Mouse (Mus musculus): ENCODE measurements at regions not wholly inside any gene's neighbourhood (a gene's known extent, or its start where the extent isn't known, plus 50 kb on each side); places are given as distances from the start of the nearest gene placed in this dataset.

- DNase-seq (ENCODE audit: low read depth, low spot score): peak; percentile 7
These were observed 2851.6 kb upstream of the Gm6569 start for GRCm38 (mm10) chr15:70982719-70983118.

GRCm38 (mm10) chr15:70987973-70988570 is 2846.3 kb upstream of the Gm6569 start:
- no peak for DNase-seq (ENCODE audit: low read depth, low spot score)

DNA sequence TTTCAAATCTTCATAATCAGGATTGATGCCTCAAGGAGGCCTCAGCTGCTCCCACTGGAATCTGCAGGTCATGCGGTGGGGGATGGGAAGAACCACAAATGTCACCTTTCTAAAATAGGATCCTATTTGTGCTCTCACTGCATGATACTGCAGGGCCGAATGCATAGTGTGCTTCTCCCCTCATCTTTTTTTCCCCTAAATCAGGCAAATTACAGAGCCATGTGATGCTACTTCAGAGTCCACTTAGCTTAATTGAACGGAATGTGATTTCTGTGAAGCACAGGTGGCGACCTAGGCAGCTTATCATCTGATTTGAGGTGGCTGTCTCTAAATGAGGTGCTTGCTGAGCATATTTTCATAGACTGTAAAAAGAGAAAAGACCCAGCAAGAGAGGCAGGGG is 2841.0 kb upstream of the Gm6569 start:
- DNase-seq (ENCODE audit: low read depth, low spot score): no peak

DNA sequence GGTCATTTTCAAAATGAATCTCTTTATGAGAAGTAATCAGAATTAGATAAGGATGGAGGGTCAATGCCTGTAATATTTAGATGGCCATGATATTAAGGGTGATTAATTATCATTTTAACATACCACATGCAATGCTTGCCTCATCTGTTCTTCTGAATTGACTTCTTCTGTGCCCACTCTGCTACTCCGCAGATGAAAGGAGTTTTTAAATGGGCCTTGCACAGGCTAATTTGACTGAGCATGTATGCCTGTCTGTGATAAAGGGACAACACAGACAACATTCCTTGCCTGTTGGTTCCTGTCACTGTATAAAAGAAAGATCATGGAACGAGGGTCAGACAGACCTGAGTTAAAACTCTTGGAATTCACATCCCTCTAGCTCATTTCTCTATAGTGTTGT is 2824.0 kb upstream of the Gm6569 start:
- DNase-seq (ENCODE audit: low read depth, low spot score): no peak

DNA sequence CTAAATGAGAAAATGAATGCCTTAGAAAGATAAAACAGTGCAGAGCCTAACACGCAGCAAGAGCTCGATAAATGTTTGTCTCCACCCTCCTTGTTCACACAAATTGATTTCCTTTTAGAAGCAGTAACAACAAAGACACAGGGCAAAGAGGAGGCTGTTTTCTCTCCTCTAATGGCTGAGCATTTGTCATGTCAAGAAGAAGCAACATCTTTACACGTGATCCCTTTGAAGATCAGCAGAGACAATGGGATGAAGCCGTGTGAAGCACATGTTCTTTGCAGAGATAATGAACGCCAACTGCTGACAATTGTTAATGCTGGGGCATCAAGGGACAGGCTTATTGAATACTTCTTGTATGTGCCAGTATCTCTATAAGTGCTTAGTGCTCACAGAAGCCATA is 2823.6 kb upstream of the Gm6569 start:
- peak; percentile 26 for DNase-seq (ENCODE audit: low read depth, low spot score)

GRCm38 (mm10) chr15:71054251-71054852 is 2780.0 kb upstream of the Gm6569 start:
- peak; percentile 21 for DNase-seq (ENCODE audit: low read depth, low spot score)

DNA sequence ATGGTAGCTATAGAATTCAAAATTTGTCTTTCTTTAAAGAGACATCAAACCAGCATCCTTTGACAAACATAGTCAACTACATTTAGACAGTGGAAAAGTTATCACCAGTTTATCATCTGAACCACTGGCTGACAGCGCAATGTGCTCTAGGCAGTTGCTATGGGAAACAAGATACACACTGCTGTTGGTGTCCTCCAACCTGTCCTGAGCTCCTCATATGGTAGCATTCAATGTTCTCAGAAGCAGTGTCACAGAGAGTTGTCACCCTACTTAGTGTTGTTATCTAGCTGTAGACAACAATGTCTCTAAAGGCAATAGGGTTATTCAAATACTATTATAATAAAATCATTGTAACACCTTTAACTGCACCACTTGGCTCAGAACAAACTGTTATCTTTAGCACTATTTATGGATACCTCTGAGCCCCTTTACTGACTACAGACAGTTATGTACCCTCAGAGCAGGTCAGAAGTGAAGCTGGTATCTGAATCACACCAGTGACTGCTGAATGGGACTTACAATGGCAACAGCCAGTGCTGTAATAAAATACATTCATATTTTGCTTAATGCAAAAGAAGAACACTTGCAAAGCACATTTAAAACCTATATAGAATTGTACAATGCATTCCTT is 2747.9 kb upstream of the Gm6569 start:
- DNase-seq (ENCODE audit: low read depth, low spot score): no peak

DNA sequence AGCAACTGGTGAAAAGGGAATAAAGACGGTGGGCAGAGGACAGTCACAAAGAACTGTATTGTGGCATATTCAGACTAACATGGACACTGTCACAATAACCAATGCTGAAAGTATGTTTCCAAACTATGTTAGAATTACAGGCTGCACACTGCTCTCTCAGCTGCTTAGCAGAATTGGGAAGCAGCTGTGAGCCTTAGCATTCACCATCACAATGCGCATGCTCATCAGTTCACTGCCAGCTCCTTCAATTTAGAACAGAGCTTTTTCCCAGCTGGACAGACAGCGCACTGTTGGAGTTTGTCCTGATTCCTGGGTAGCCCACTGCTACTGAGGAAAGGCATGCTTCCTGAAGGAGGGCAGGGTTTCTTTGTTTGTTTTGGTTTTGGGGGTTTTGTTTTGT is 2735.2 kb upstream of the Gm6569 start:
- DNase-seq (ENCODE audit: low read depth, low spot score): peak; percentile 18

GRCm38 (mm10) chr15:71129802-71130201 is 2704.6 kb upstream of the Gm6569 start:
- no peak for DNase-seq (ENCODE audit: low read depth, low spot score)

- no peak for DNase-seq (ENCODE audit: low read depth, low spot score)
These were observed 2676.7 kb upstream of the Gm6569 start for GRCm38 (mm10) chr15:71157680-71158079.

- no peak for DNase-seq (ENCODE audit: low read depth, low spot score)
These were observed 2672.3 kb upstream of the Gm6569 start for GRCm38 (mm10) chr15:71162097-71162496.

DNA sequence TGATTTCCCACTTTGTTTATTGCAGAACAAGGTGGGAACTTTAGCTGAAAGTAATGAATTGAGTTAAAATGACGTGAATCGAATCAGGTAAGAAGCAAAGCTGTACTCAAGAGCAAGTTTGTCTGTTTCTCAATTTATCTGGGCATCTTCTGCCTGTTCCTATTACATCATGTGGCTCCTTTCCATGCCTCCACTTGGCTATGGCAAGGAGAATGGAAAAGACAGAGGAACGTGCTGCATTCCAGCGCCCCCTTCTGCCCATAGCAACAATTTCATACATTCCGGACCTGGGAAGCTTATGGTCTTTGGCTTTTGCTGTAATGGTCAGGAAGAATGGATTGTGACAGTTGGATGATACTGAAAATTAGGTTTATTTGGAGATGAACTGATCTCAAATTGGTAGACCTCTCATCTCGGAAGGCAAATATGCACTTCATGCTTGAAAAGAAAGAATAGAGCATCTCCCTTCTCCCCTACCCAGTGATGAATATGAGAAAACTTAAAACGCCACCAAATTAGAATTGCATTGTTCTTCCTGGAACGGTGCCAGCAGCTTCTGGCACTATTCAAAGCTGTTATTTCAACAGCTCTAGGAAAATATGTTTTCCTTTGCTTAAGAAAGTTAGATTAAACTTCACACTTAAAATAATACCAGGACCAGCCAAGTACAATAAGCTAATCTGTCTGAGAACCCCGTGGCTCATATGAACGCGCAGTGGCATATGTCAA is 2639.2 kb upstream of the Gm6569 start:
- peak; percentile 24 for DNase-seq (ENCODE audit: low read depth, low spot score)

- peak; percentile 77 for DNase-seq (ENCODE audit: low read depth, low spot score)
These were observed 2593.6 kb upstream of the Gm6569 start for GRCm38 (mm10) chr15:71240647-71241351.

- no peak for DNase-seq (ENCODE audit: low read depth, low spot score)
These were observed 2590.8 kb upstream of the Gm6569 start for GRCm38 (mm10) chr15:71243539-71243938.

DNA sequence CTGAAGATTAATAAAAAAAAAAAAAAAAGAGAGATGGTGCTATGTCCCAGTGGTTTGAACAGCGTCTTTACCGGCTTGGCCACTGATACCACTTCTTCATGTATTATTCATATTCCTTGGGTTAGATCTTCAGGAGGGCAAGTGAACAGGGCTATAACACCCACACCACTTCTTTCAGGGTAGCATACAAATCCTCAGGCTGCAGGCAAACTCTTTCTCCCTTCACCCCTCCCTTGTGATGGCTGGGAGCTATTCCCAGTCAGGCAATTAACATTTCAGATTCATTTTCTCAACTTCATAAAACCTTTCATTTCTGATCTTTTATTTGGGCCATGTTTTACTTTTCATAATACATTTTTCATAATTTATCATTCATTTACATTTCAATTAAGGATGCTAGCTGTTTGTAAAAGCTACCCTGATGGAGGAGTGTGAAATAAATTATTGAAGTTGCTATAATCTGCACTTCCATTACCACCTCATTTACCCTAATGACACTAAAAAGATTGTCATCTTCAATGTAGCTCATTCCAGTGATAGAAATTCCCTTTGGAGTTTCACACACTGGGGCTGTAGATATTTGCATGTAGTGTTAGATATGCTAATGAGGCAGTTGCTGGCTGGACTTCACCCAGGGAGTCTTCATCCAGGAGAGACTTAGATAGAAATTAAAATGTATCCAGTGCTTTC is 2558.3 kb upstream of the Gm6569 start:
- DNase-seq (ENCODE audit: low read depth, low spot score): no peak

- no peak for DNase-seq (ENCODE audit: low read depth, low spot score)
These were observed 2557.8 kb upstream of the Gm6569 start for GRCm38 (mm10) chr15:71276566-71276912.

DNA sequence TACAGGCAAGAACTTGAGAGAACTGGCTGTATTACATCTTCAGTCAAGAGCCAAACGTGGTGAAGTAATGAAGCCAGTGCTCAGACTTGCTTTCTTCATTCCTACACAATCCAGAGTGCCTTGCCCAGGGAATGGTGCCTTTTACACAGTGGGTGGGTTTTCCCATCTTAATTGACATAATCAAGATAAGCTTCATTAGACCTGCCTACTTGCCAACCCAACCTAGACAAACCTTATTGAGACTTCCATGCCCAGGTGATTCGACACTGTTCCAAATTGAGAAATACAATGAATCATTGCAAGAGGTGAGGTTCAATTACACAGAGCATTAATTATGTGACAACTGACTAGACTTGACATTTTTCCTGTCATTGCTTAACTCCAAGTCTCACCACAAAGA is 2557.0 kb upstream of the Gm6569 start:
- DNase-seq (ENCODE audit: low read depth, low spot score): no peak

DNA sequence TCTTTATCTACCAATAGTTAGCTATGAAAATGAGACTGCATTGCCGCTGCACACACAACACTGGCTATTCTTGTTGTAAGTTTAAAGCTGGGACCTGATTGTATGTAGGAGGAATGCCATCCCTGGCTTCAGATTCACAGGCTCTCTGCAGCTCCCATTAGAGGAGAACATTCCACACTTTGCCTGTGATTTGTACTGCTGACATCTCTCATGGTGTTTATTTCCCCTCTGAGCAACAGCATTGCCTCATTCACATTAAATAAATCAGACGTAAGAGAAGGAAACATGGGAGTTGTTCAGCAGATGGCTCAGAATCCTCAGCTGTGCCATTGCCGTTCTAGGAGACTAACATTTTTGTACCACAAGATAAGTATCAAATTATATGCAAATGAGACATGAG is 2550.6 kb upstream of the Gm6569 start:
- no peak for DNase-seq (ENCODE audit: low read depth, low spot score)

- DNase-seq (ENCODE audit: low read depth, low spot score): no peak
These were observed 2531.8 kb upstream of the Gm6569 start for GRCm38 (mm10) chr15:71302541-71302940.

DNA sequence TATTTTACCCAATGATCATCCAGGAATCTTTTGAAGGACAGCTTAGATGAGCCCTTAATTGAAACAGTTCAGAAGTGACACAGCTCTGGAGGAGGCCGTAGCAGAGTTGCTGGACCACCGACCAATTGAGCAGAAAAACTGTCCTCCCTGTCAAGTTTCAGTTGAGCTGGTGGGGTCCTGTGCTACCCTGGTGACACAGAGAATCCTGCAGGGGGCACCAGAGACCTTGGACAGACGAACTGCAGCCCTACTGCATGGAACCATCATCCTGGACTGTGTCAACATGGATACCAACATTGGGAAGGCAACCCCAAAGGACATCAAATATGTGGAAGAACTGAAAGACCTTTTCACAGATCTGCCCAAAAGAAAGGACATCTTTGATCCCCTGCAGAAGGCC is 2524.1 kb upstream of the Gm6569 start:
- no peak for DNase-seq (ENCODE audit: low read depth, low spot score)

- DNase-seq (ENCODE audit: low read depth, low spot score): no peak
These were observed 2507.8 kb upstream of the Gm6569 start for GRCm38 (mm10) chr15:71326596-71326995.
